Mouse (Mus musculus): ENCODE data around the gene Olfr1218. TPM values are rescaled to one million over a fixed set of nuclear protein-coding genes. Genes with fewer than 3 reads are reported as not detected.
"Not testable (repeated sequence)": the region's sequence is repeated elsewhere in the genome, so short reads cannot be mapped to it uniquely, and the experiment has no call there.

Olfr1218 gene
- polyA plus RNA-seq (2015; fragmentation: Nextera tagmentation; extraction: Ambion mirVana), result not detected in 2 replicates

GRCm38 (mm10) chr2:89061087-89061486 lies at the start of gene Olfr1218:
Olfr1218 (minus strand) TSS chr2:89061187.
- no peak within 1 kb of the TSS for H3K9ac ChIP-seq (replicated peaks; ENCODE audit: low read depth, low read length)
- no peaks in the 10 kb centered on the region for H3K4me1 ChIP-seq (replicated peaks; ENCODE audit: control insufficient read depth, insufficient read depth, low read length)
- H3K27ac ChIP-seq (ENCODE audit: low read length), result no peak within 1 kb of the TSS
- H3K4me3 ChIP-seq (replicated peaks; ENCODE audit: low read length), result no peak within 1 kb of the TSS
- H3K4me2 ChIP-seq (ENCODE audit: low read length), result no peak within 1 kb of the TSS
- H3K36me3 ChIP-seq (ENCODE audit: control insufficient read depth, insufficient read depth), result no peaks in the 10 kb centered on the region
- no peaks in the 10 kb centered on the region for H3K9me3 ChIP-seq (ENCODE audit: control insufficient read depth, low read length)
- H3K27me3 ChIP-seq (replicated peaks; ENCODE audit: control insufficient read depth, insufficient read depth, low read length), result no peaks in the 10 kb centered on the region
- ATAC-seq, result no peak

GRCm38 (mm10) chr2:89106735-89107134 lies 45.7 kb upstream of the Olfr1218 start, which contains the start of gene Olfr1220:
Olfr1220 (minus strand) TSS chr2:89106835.
- WGBS, result 79% methylated on average over 3 of the region's 3 CpGs
- Histone ChIP-seq H3K4me3 (replicated peaks; ENCODE audit: low read length) (no peak within 1 kb of the TSS), H3K27me3 (replicated peaks; ENCODE audit: control insufficient read depth, insufficient read depth, low read length) (no peaks in the 10 kb centered on the region), H3K4me1 (replicated peaks; ENCODE audit: control insufficient read depth, insufficient read depth, low read length) (no peaks in the 10 kb centered on the region), H3K9me3 (ENCODE audit: control insufficient read depth, low read length) (no peaks in the 10 kb centered on the region), H3K4me2 (ENCODE audit: low read length) (no peak within 1 kb of the TSS), H3K9ac (replicated peaks; ENCODE audit: low read depth, low read length) (no peak within 1 kb of the TSS), H3K36me3 (ENCODE audit: control insufficient read depth, insufficient read depth) (no peaks in the 10 kb centered on the region), H3K27ac (ENCODE audit: low read length) (no peak within 1 kb of the TSS)
- no peak for ATAC-seq

- no peak for ATAC-seq
- Histone ChIP-seq H3K9ac (replicated peaks; ENCODE audit: low read depth, low read length) (no peak overlapping the region), H3K36me3 (ENCODE audit: control insufficient read depth, insufficient read depth) (no peaks in the 10 kb centered on the region), H3K4me2 (ENCODE audit: low read length) (no peak overlapping the region), H3K4me3 (replicated peaks; ENCODE audit: low read length) (no peak overlapping the region), H3K9me3 (ENCODE audit: control insufficient read depth, low read length) (no peaks in the 10 kb centered on the region), H3K27me3 (replicated peaks; ENCODE audit: control insufficient read depth, insufficient read depth, low read length) (no peaks in the 10 kb centered on the region), H3K4me1 (replicated peaks; ENCODE audit: control insufficient read depth, insufficient read depth, low read length) (no peaks in the 10 kb centered on the region), H3K27ac (ENCODE audit: low read length) (no peak overlapping the region)
Observed at GRCm38 (mm10) chr2:89105651-89106050, 44.7 kb upstream of the Olfr1218 start.

GRCm38 (mm10) chr2:89093848-89094247 lies 32.9 kb upstream of the Olfr1218 start:
- ATAC-seq, result no peak
- 96% methylated on average over 1 of the region's 1 CpGs for WGBS
- H3K4me3 ChIP-seq (replicated peaks; ENCODE audit: low read length), result no peak overlapping the region
- no peaks in the 10 kb centered on the region for H3K9me3 ChIP-seq (ENCODE audit: control insufficient read depth, low read length)
- no peak overlapping the region for H3K4me2 ChIP-seq (ENCODE audit: low read length)
- no peak overlapping the region for H3K9ac ChIP-seq (replicated peaks; ENCODE audit: low read depth, low read length)
- H3K27me3 ChIP-seq (replicated peaks; ENCODE audit: control insufficient read depth, insufficient read depth, low read length), result no peaks in the 10 kb centered on the region
- H3K36me3 ChIP-seq (ENCODE audit: control insufficient read depth, insufficient read depth), result no peaks in the 10 kb centered on the region
- no peaks in the 10 kb centered on the region for H3K4me1 ChIP-seq (replicated peaks; ENCODE audit: control insufficient read depth, insufficient read depth, low read length)
- no peak overlapping the region for H3K27ac ChIP-seq (ENCODE audit: low read length)

GRCm38 (mm10) chr2:89083413-89083812 lies 22.4 kb upstream of the Olfr1218 start, which contains the start of gene Olfr1219:
Olfr1219 (minus strand) TSS chr2:89083513.
- H3K27me3 ChIP-seq (replicated peaks; ENCODE audit: control insufficient read depth, insufficient read depth, low read length), result no peaks in the 10 kb centered on the region
- H3K9me3 ChIP-seq (ENCODE audit: control insufficient read depth, low read length), result no peaks in the 10 kb centered on the region
- no peak for ATAC-seq
- H3K4me3 ChIP-seq (replicated peaks; ENCODE audit: low read length), result no peak within 1 kb of the TSS
- no peaks in the 10 kb centered on the region for H3K4me1 ChIP-seq (replicated peaks; ENCODE audit: control insufficient read depth, insufficient read depth, low read length)
- WGBS, result 71% methylated on average over 1 of the region's 1 CpGs
- no peaks in the 10 kb centered on the region for H3K36me3 ChIP-seq (ENCODE audit: control insufficient read depth, insufficient read depth)
- H3K27ac ChIP-seq (ENCODE audit: low read length), result no peak within 1 kb of the TSS
- no peak within 1 kb of the TSS for H3K4me2 ChIP-seq (ENCODE audit: low read length)
- no peak within 1 kb of the TSS for H3K9ac ChIP-seq (replicated peaks; ENCODE audit: low read depth, low read length)

GRCm38 (mm10) chr2:89081487-89081886 lies 20.5 kb upstream of the Olfr1218 start:
- ATAC-seq, result no peak
- Histone ChIP-seq H3K27me3 (replicated peaks; ENCODE audit: control insufficient read depth, insufficient read depth, low read length) (no peaks in the 10 kb centered on the region), H3K9me3 (ENCODE audit: control insufficient read depth, low read length) (no peaks in the 10 kb centered on the region), H3K4me2 (ENCODE audit: low read length) (no peak overlapping the region), H3K36me3 (ENCODE audit: control insufficient read depth, insufficient read depth) (no peaks in the 10 kb centered on the region), H3K4me1 (replicated peaks; ENCODE audit: control insufficient read depth, insufficient read depth, low read length) (no peaks in the 10 kb centered on the region), H3K9ac (replicated peaks; ENCODE audit: low read depth, low read length) (no peak overlapping the region), H3K27ac (ENCODE audit: low read length) (no peak overlapping the region), H3K4me3 (replicated peaks; ENCODE audit: low read length) (no peak overlapping the region)

GRCm38 (mm10) chr2:89031965-89032364 lies 29.0 kb downstream of the Olfr1218 start, which contains the start of gene Olfr1217:
Olfr1217 (minus strand) TSS chr2:89032065.
- Histone ChIP-seq H3K4me1 (replicated peaks; ENCODE audit: control insufficient read depth, insufficient read depth, low read length) (no peaks in the 10 kb centered on the region), H3K9me3 (ENCODE audit: control insufficient read depth, low read length) (no peaks in the 10 kb centered on the region), H3K4me2 (ENCODE audit: low read length) (no peak within 1 kb of the TSS), H3K27ac (ENCODE audit: low read length) (no peak within 1 kb of the TSS), H3K4me3 (replicated peaks; ENCODE audit: low read length) (no peak within 1 kb of the TSS), H3K36me3 (ENCODE audit: control insufficient read depth, insufficient read depth) (no peaks in the 10 kb centered on the region), H3K27me3 (replicated peaks; ENCODE audit: control insufficient read depth, insufficient read depth, low read length) (no peaks in the 10 kb centered on the region), H3K9ac (replicated peaks; ENCODE audit: low read depth, low read length) (no peak within 1 kb of the TSS)
- ATAC-seq, result no peak
- WGBS, result 67% methylated on average over 2 of the region's 2 CpGs

- H3K27ac ChIP-seq (ENCODE audit: low read length); H3K9me3 ChIP-seq (ENCODE audit: control insufficient read depth, low read length); H3K36me3 ChIP-seq (ENCODE audit: control insufficient read depth, insufficient read depth); H3K4me3 ChIP-seq (replicated peaks; ENCODE audit: low read length); ATAC-seq; H3K4me2 ChIP-seq (ENCODE audit: low read length); H3K4me1 ChIP-seq (replicated peaks; ENCODE audit: control insufficient read depth, insufficient read depth, low read length); H3K27me3 ChIP-seq (replicated peaks; ENCODE audit: control insufficient read depth, insufficient read depth, low read length); H3K9ac ChIP-seq (replicated peaks; ENCODE audit: low read depth, low read length): not testable (repeated sequence)
- WGBS, result 74% methylated on average over 3 of the region's 3 CpGs
Observed at GRCm38 (mm10) chr2:89021436-89021835, 39.6 kb downstream of the Olfr1218 start.

- no peak for ATAC-seq
- H3K27me3 ChIP-seq (replicated peaks; ENCODE audit: control insufficient read depth, insufficient read depth, low read length), result no peaks in the 10 kb centered on the region
- no peak within 1 kb of the TSS for H3K9ac ChIP-seq (replicated peaks; ENCODE audit: low read depth, low read length)
- WGBS, result 82% methylated on average over 1 of the region's 1 CpGs
- no peak within 1 kb of the TSS for H3K27ac ChIP-seq (ENCODE audit: low read length)
- H3K4me3 ChIP-seq (replicated peaks; ENCODE audit: low read length), result no peak within 1 kb of the TSS
- no peak within 1 kb of the TSS for H3K4me2 ChIP-seq (ENCODE audit: low read length)
- H3K36me3 ChIP-seq (ENCODE audit: control insufficient read depth, insufficient read depth), result no peaks in the 10 kb centered on the region
- H3K9me3 ChIP-seq (ENCODE audit: control insufficient read depth, low read length), result no peaks in the 10 kb centered on the region
- H3K4me1 ChIP-seq (replicated peaks; ENCODE audit: control insufficient read depth, insufficient read depth, low read length), result no peaks in the 10 kb centered on the region
Observed at GRCm38 (mm10) chr2:89018240-89018639, 42.7 kb downstream of the Olfr1218 start, which contains the start of gene Olfr1216. Olfr1216 (minus strand) TSS chr2:89018340.

- Histone ChIP-seq H3K27me3 (replicated peaks; ENCODE audit: control insufficient read depth, insufficient read depth, low read length) (no peaks in the 10 kb centered on the region), H3K27ac (ENCODE audit: low read length) (no peak within 1 kb of the TSS), H3K9ac (replicated peaks; ENCODE audit: low read depth, low read length) (no peak within 1 kb of the TSS), H3K4me2 (ENCODE audit: low read length) (no peak within 1 kb of the TSS), H3K9me3 (ENCODE audit: control insufficient read depth, low read length) (no peaks in the 10 kb centered on the region), H3K36me3 (ENCODE audit: control insufficient read depth, insufficient read depth) (no peaks in the 10 kb centered on the region), H3K4me3 (replicated peaks; ENCODE audit: low read length) (no peak within 1 kb of the TSS), H3K4me1 (replicated peaks; ENCODE audit: control insufficient read depth, insufficient read depth, low read length) (no peaks in the 10 kb centered on the region)
- 72% methylated on average over 2 of the region's 2 CpGs for WGBS
- ATAC-seq, result no peak
Observed at GRCm38 (mm10) chr2:89006873-89007272, 54.1 kb downstream of the Olfr1218 start, which contains the start of gene Olfr1215. Olfr1215 (minus strand) TSS chr2:89006973.

All from forebrain, embryonic 16.5 days (tissue).